Mouse (Mus musculus) heart, adult 2 months (tissue): ENCODE results near the gene Hand2.
A peak's percentile ranks its signal among the peaks of the same experiment; 100 is the strongest.

ENCODE experiments used
- CTCF ChIP-seq: fragments of 200-600 bp; IDR thresholded peaks from 2 replicates; pipeline ENCODE4 v1.8.1; 2022; ENCODE audit warnings: antibody characterized with exemption, mild to moderate bottlenecking, moderate library complexity
- EP300 ChIP-seq: fragments of 200-500 bp; IDR thresholded peaks from 2 replicates; pipeline ENCODE4 v1.6.1; 2011; ENCODE audit warnings: low read depth, low read length, control low read depth; ENCODE audit not compliant: insufficient read depth

- TF ChIP-seq CTCF (peak; percentile 71), EP300 (no peak)
Observed at GRCm38 (mm10) chr8:57314216-57314615, 6.6 kb upstream of the Hand2 start.
